Mouse (Mus musculus) retina, postnatal 1 day (tissue): Measurements from ENCODE around the gene Cd86.

ENCODE experiments used
- DNase-seq: peaks from one replicate; pipeline ENCODE4 v3.0.0-alpha.2; 2012

Cd86 gene

GRCm38 (mm10) chr16:36596671-36597410 is 69.0 kb downstream of the Cd86 start:
- DNase-seq = no peak

- no peak for DNase-seq
These were observed 76.0 kb downstream of the Cd86 start for GRCm38 (mm10) chr16:36589898-36590297.

- no peak for DNase-seq
These were observed 77.9 kb downstream of the Cd86 start for GRCm38 (mm10) chr16:36587971-36588370.

- DNase-seq = no peak
These were observed 83.8 kb downstream of the Cd86 start for GRCm38 (mm10) chr16:36582073-36582472.

- no peak for DNase-seq
These were observed 93.9 kb downstream of the Cd86 start for GRCm38 (mm10) chr16:36571942-36572341.

- peak; percentile 47 for DNase-seq
These were observed 104.2 kb downstream of the Cd86 start, which contains the start of gene Casr for GRCm38 (mm10) chr16:36561386-36562338. Casr (minus strand) TSS chr16:36562141.

GRCm38 (mm10) chr16:36559573-36559972 is 106.3 kb downstream of the Cd86 start:
- DNase-seq = no peak

GRCm38 (mm10) chr16:36555672-36556165 is 110.2 kb downstream of the Cd86 start:
- DNase-seq = no peak
